Mouse (Mus musculus) MEL (cell line): Measurements from ENCODE around the gene Pip5k1b. TPM values are rescaled to one million over a fixed set of nuclear protein-coding genes. Genes with fewer than 3 reads are reported as not detected.

Source experiments
- DNase-seq: peaks from one replicate; pipeline ENCODE4 v3.0.0; 2011; ENCODE audit warnings: low read depth, low spot score
- H3K27ac ChIP-seq: 2 replicates; pipeline ENCODE4 v1.5.1; 2012; ENCODE audit warnings: low read depth, mild to moderate bottlenecking, control low read depth, low read length, moderate library complexity; ENCODE audit not compliant: control insufficient read depth
- H3K27me3 ChIP-seq, 2 experiments: fragments of 150-350 bp in 1 of 2; sonication (generic) in 1 of 2; 2 replicates each; pipeline ENCODE4 v1.6.1; 2012; ENCODE audit warnings: low read length in 2 of 2, mild to moderate bottlenecking in 2 of 2, improper control_type of control experiment in 1 of 2, moderate library complexity in 1 of 2; ENCODE audit not compliant: insufficient read depth in 2 of 2, control insufficient read depth in 1 of 2
- H3K36me3 ChIP-seq, 2 experiments: 2 replicates each; pipeline ENCODE4 v1.6.1; 2012 to 2014; ENCODE audit warnings: low read length in 2 of 2, improper control_type of control experiment in 1 of 2, inconsistent platforms in 1 of 2, mild to moderate bottlenecking in 1 of 2; ENCODE audit not compliant: insufficient read depth in 2 of 2, control insufficient read depth in 1 of 2
- H3K4me1 ChIP-seq, 2 experiments: fragments of 150-350 bp in 1 of 2; sonication (generic) in 1 of 2; 2 replicates each; pipeline ENCODE4 v1.6.1; 2012; ENCODE audit warnings: low read length in 2 of 2, improper control_type of control experiment in 1 of 2, mild to moderate bottlenecking in 1 of 2; ENCODE audit not compliant: insufficient read depth in 2 of 2, control insufficient read depth in 1 of 2
- H3K4me3 ChIP-seq, 2 experiments: fragments of 150-350 bp in 1 of 2; sonication (generic) in 1 of 2; 2 replicates each; pipeline ENCODE4 v1.5.1; 2012; ENCODE audit warnings: low read depth in 2 of 2, low read length in 2 of 2, mild to moderate bottlenecking in 2 of 2, moderate library complexity in 2 of 2, control low read depth in 1 of 2, improper control_type of control experiment in 1 of 2; ENCODE audit not compliant: control insufficient read depth in 1 of 2, insufficient read depth in 1 of 2
- H3K79me2 ChIP-seq: 2 replicates; pipeline ENCODE4 v1.6.1; 2012; ENCODE audit warnings: mild to moderate bottlenecking, low read length, moderate library complexity; ENCODE audit not compliant: control insufficient read depth, poor library complexity, insufficient read depth
- H3K9ac ChIP-seq: 2 replicates; pipeline ENCODE4 v1.6.1; 2012; ENCODE audit warnings: low read depth, mild to moderate bottlenecking, control low read depth, low read length, moderate library complexity; ENCODE audit not compliant: control insufficient read depth, poor library complexity, severe bottlenecking
- H3K9me3 ChIP-seq: fragments of 150-350 bp; sonication (generic); replicated peaks from 2 replicates; pipeline ENCODE4 v1.6.1; 2012; ENCODE audit warnings: mild to moderate bottlenecking, low read length, improper control_type of control experiment, moderate library complexity; ENCODE audit not compliant: insufficient read depth
- CHD1 ChIP-seq: IDR thresholded peaks from 2 replicates; pipeline ENCODE4 v1.6.1; 2012; ENCODE audit warnings: low read depth, mild to moderate bottlenecking, inconsistent platforms, low read length, improper control_type of control experiment
- CHD2 ChIP-seq: IDR thresholded peaks from 2 replicates; pipeline ENCODE4 v1.6.1; 2011; ENCODE audit warnings: low read length, improper control_type of control experiment
- CTCF ChIP-seq, 3 experiments: IDR thresholded peaks in 2 of 3; conservative IDR thresholded peaks in 1 of 3; 2 replicates each; pipeline ENCODE4 v1.5.1; 2011 to 2012; ENCODE audit warnings: low read length in 3 of 3, low read depth in 2 of 3, mild to moderate bottlenecking in 2 of 3, improper control_type of control experiment in 1 of 3, inconsistent platforms in 1 of 3, mixed read lengths in 1 of 3, moderate library complexity in 1 of 3; ENCODE audit not compliant: control insufficient read depth in 1 of 3, insufficient read depth in 1 of 3, poor library complexity in 1 of 3, severe bottlenecking in 1 of 3
- E2F4 ChIP-seq: IDR thresholded peaks from 2 replicates; pipeline ENCODE4 v1.6.1; 2011; ENCODE audit warnings: low read depth, low read length, improper control_type of control experiment, borderline replicate concordance
- ELF1 ChIP-seq: IDR thresholded peaks from 2 replicates; pipeline ENCODE4 v1.6.1; 2014; ENCODE audit warnings: low read depth, mild to moderate bottlenecking, inconsistent platforms, low read length, improper control_type of control experiment, moderate library complexity
- EP300 ChIP-seq, 2 experiments: IDR thresholded peaks; 2 replicates each; pipeline ENCODE4 v1.6.1; 2011; ENCODE audit warnings: improper control_type of control experiment in 2 of 2, low read length in 2 of 2, low read depth in 1 of 2, mild to moderate bottlenecking in 1 of 2
- ETS1 ChIP-seq: IDR thresholded peaks from 2 replicates; pipeline ENCODE4 v1.6.1; 2012; ENCODE audit warnings: low read depth, mild to moderate bottlenecking, inconsistent platforms, low read length, improper control_type of control experiment, moderate library complexity
- GABPA ChIP-seq: IDR thresholded peaks from 2 replicates; pipeline ENCODE4 v1.6.1; 2012; ENCODE audit warnings: low read depth, mild to moderate bottlenecking, inconsistent platforms, low read length, improper control_type of control experiment, moderate library complexity
- JUND ChIP-seq: IDR thresholded peaks from 2 replicates; pipeline ENCODE4 v1.6.1; 2011; ENCODE audit warnings: low read depth, mild to moderate bottlenecking, improper control_type of control experiment, low read length
- KAT2A ChIP-seq: conservative IDR thresholded peaks from 2 replicates; pipeline ENCODE4 v1.6.1; 2012; ENCODE audit warnings: low read depth, low read length, improper control_type of control experiment, inconsistent platforms
- MAFK ChIP-seq: IDR thresholded peaks from 2 replicates; pipeline ENCODE4 v1.6.1; 2011; ENCODE audit warnings: low read depth, mild to moderate bottlenecking, low read length, improper control_type of control experiment, borderline replicate concordance
- MAX ChIP-seq: IDR thresholded peaks from 2 replicates; pipeline ENCODE4 v1.6.1; 2011; ENCODE audit warnings: low read length, improper control_type of control experiment
- MAZ ChIP-seq: IDR thresholded peaks from 2 replicates; pipeline ENCODE4 v1.6.1; 2012; ENCODE audit warnings: low read depth, mild to moderate bottlenecking, inconsistent platforms, low read length, improper control_type of control experiment
- MXI1 ChIP-seq: IDR thresholded peaks from 2 replicates; pipeline ENCODE4 v1.6.1; 2011; ENCODE audit warnings: mild to moderate bottlenecking, low read depth, low read length, improper control_type of control experiment
- MYB ChIP-seq: IDR thresholded peaks from 2 replicates; pipeline ENCODE4 v1.6.1; 2011; ENCODE audit warnings: mild to moderate bottlenecking, low read depth, low read length, improper control_type of control experiment
- MYC ChIP-seq: IDR thresholded peaks from 2 replicates; pipeline ENCODE4 v1.6.1; 2011; ENCODE audit warnings: low read depth, mild to moderate bottlenecking, low read length, improper control_type of control experiment, moderate library complexity
- NELFE ChIP-seq: IDR thresholded peaks from 2 replicates; pipeline ENCODE4 v1.6.1; 2011; ENCODE audit warnings: low read depth, low read length, improper control_type of control experiment
- NRF1 ChIP-seq: IDR thresholded peaks from 2 replicates; pipeline ENCODE4 v1.6.1; 2014; ENCODE audit warnings: low read depth, mild to moderate bottlenecking, inconsistent platforms, low read length, improper control_type of control experiment, moderate library complexity; ENCODE audit not compliant: poor library complexity, insufficient read depth, severe bottlenecking
- POLR2AphosphoS2 ChIP-seq: IDR thresholded peaks from 2 replicates; pipeline ENCODE4 v1.6.1; 2011; ENCODE audit warnings: low read length, improper control_type of control experiment
- RCOR1 ChIP-seq: IDR thresholded peaks from 2 replicates; pipeline ENCODE4 v1.6.1; 2012; ENCODE audit warnings: low read depth, mild to moderate bottlenecking, inconsistent platforms, low read length, improper control_type of control experiment
- SIN3A ChIP-seq: IDR thresholded peaks from 2 replicates; pipeline ENCODE4 v1.6.1; 2012; ENCODE audit warnings: low read length, improper control_type of control experiment, inconsistent platforms
- SMC3 ChIP-seq: IDR thresholded peaks from 2 replicates; pipeline ENCODE4 v1.6.1; 2011; ENCODE audit warnings: low read depth, low read length, improper control_type of control experiment
- TAL1 ChIP-seq: IDR thresholded peaks from 2 replicates; pipeline ENCODE4 v1.6.1; 2012; ENCODE audit warnings: mild to moderate bottlenecking, inconsistent platforms, low read length, moderate library complexity, mixed read lengths
- TBP ChIP-seq: IDR thresholded peaks from 2 replicates; pipeline ENCODE4 v1.8.0; 2011; ENCODE audit warnings: low read depth, low read length, improper control_type of control experiment
- TCF12 ChIP-seq: IDR thresholded peaks from 2 replicates; pipeline ENCODE4 v1.6.1; 2014; ENCODE audit warnings: low read depth, mild to moderate bottlenecking, inconsistent platforms, low read length, improper control_type of control experiment, moderate library complexity
- UBTF ChIP-seq: IDR thresholded peaks from 2 replicates; pipeline ENCODE4 v1.6.1; 2012; ENCODE audit warnings: low read depth, mild to moderate bottlenecking, inconsistent platforms, low read length, improper control_type of control experiment, moderate library complexity, borderline replicate concordance; ENCODE audit not compliant: insufficient read depth
- USF1 ChIP-seq: IDR thresholded peaks from 2 replicates; pipeline ENCODE4 v1.6.1; 2014; ENCODE audit warnings: low read depth, mild to moderate bottlenecking, inconsistent platforms, low read length, improper control_type of control experiment, moderate library complexity
- USF2 ChIP-seq, 2 experiments: IDR thresholded peaks; 2 replicates each; pipeline ENCODE4 v1.6.1; 2011 to 2012; ENCODE audit warnings: improper control_type of control experiment in 2 of 2, low read length in 2 of 2, borderline replicate concordance in 1 of 2, inconsistent platforms in 1 of 2, low read depth in 1 of 2, mild to moderate bottlenecking in 1 of 2; ENCODE audit not compliant: insufficient read depth in 1 of 2
- ZC3H11A ChIP-seq: IDR thresholded peaks from 2 replicates; pipeline ENCODE4 v1.6.1; 2012; ENCODE audit warnings: low read depth, mild to moderate bottlenecking, inconsistent platforms, low read length, improper control_type of control experiment
- ZKSCAN1 ChIP-seq: IDR thresholded peaks from 2 replicates; pipeline ENCODE4 v1.6.1; 2012; ENCODE audit warnings: low read depth, mild to moderate bottlenecking, inconsistent platforms, low read length, improper control_type of control experiment, moderate library complexity
- polyA plus RNA-seq, 2 experiments: library from polyadenylated mRNA; stranded (reverse) in 1 of 2; unstranded in 1 of 2; fragments of >175 nt in 1 of 2; fragments of >200 nt in 1 of 2; gene quantifications; 2 replicates each; pipeline versions ENCODE4 v1.2.1 to v1.2.4; 2012; ENCODE audit warnings: low replicate concordance in 2 of 2, low read depth in 1 of 2; ENCODE audit not compliant: insufficient read length in 2 of 2, insufficient read depth in 1 of 2, missing spikeins in 1 of 2
- total RNA-seq: library from RNA; depleted of rRNA; stranded (reverse); fragments of 300-350 nt; gene quantifications from 2 replicates; pipeline ENCODE4 v1.2.3, GENCODE M21; 2012

Gene Pip5k1b
- total and polyA plus RNA-seq, 3 experiments = 3.4 to 10.0 TPM; not detected in 1

DNA sequence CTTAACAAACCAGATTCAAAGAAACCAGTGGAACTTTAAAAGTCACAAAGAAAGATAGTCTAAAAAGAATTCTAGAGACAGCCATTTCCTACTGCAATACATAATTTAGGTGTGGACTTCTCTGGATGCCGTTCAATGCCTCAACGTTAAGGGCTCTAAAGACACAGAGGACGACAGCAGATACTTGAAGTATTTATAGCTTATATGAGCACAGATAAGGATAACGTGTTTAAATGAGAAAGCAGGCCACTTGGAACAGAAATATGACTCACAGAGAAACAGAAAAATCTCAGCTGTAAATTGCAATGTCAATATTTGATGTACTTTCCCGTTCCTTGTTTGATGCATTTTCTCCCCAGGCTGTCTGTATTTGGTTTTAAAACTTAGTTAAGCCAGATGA, 212.9 kb downstream of the Pip5k1b start:
- Histone ChIP-seq H3K9ac (no peak overlapping the region), H3K9me3 (no peaks in the 10 kb centered on the region), H3K36me3 (no peaks in the 10 kb centered on the region), H3K27me3 (no peaks in the 10 kb centered on the region), H3K4me1 (no peaks in the 10 kb centered on the region), H3K27ac (no peak overlapping the region), H3K4me3 (no peak overlapping the region), H3K79me2 (no peaks in the 10 kb centered on the region)
- DNase-seq = no peak
- TF ChIP-seq CTCF (IDR thresholded peaks at IDR 0.05 in 2 of 3, conservative IDR thresholded peaks at IDR 0.05 in 1 of 3; ENCODE audit: control insufficient read depth in 1 of 3, insufficient read depth in 1 of 3, low read depth in 2 of 3, low read length in 3 of 3, poor library complexity in 1 of 3, severe bottlenecking in 1 of 3) (no peak), EP300 (IDR thresholded peaks at IDR 0.05; ENCODE audit: low read depth in 1 of 2, low read length in 2 of 2) (no peak), CHD2 (no peak), SMC3 (no peak), POLR2AphosphoS2 (no peak), MYB (no peak)

DNA sequence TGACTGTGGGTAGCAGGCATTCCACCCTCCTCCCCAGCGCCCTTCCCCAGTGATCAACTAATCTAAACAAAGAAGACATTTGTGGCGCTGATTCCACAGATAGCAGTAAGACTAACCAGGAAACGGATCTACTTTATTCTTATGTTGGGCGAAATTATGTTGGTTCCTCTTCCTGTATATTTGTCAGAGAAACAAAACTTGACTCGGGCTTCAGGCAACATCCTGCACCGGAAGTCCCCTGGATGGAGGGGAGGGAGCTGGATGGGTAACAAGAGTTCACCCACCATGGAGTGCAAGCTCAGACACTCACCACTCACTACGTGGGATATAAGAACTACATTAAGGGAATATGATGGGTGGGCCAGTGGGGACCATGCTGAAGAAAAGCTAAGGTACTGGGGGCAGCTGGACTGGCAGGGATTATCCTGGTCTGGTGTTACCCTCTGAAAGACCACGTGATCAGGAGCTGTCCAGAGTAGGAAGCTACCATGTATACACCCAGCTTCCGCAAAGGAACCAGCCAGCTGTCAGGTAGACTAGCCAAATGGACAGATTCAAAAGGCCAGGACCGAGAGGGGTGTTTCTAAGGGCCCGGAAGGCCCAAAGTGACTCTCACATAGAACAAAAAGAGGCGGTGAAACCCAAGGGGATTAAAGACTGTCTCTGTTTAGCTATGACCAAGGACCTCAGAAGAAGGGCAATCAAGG, 219.1 kb downstream of the Pip5k1b start:
- Histone ChIP-seq H3K9me3 (no peaks in the 10 kb centered on the region), H3K79me2 (no peaks in the 10 kb centered on the region), H3K27me3 (no peaks in the 10 kb centered on the region), H3K4me1 (peaks cover 17 to 26% of the 10 kb centered on the region in 2 experiments), H3K27ac (peak overlapping the region; percentile 65), H3K36me3 (peaks cover 0 to 18% of the 10 kb centered on the region in 2 experiments; a peak in 2 of 4 replicates), H3K4me3 (peak overlapping the region; percentile 45 to 56), H3K9ac (peak overlapping the region; percentile 24)
- peak; percentile 65 for DNase-seq
- TF ChIP-seq ZKSCAN1 (no peak), GABPA (no peak), NRF1 (no peak), MYB (no peak), E2F4 (no peak), MAFK (no peak), ZC3H11A (no peak), KAT2A (no peak), MXI1 (peak; percentile 93), RCOR1 (no peak), CHD1 (no peak), POLR2AphosphoS2 (no peak), MAX (peak; percentile 74), JUND (no peak), CHD2 (no peak), TBP (no peak), ETS1 (no peak), USF1 (peak; percentile 90), ELF1 (peak; percentile 58; the same call in 1 of the 2 replicates), UBTF (no peak), MYC (no peak), NELFE (no peak), EP300 (IDR thresholded peaks at IDR 0.05; ENCODE audit: low read depth in 1 of 2, low read length in 2 of 2) (no peak), SIN3A (peak; percentile 76; the same call in 1 of the 2 replicates), TCF12 (no peak), USF2 (IDR thresholded peaks at IDR 0.05; ENCODE audit: borderline replicate concordance in 1 of 2, insufficient read depth in 1 of 2, low read depth in 1 of 2, low read length in 2 of 2) (peak in 1 of 2 experiments; percentile 45; a peak in 1 of 4 replicates), TAL1 (no peak), MAZ (no peak)
